Mouse (Mus musculus) cortical plate, adult 2 months (tissue): ENCODE results near the gene Bcar3. TPM values are rescaled to one million over a fixed set of nuclear protein-coding genes. Genes with fewer than 3 reads are reported as not detected.

Experiments
- H3K27ac ChIP-seq: fragments of 200-500 bp; 2 replicates; pipeline ENCODE4 v1.5.1; 2012; ENCODE audit warnings: low read length, control low read depth, inconsistent platforms; ENCODE audit not compliant: insufficient read depth
- H3K4me1 ChIP-seq: fragments of 200-500 bp; 2 replicates; pipeline ENCODE4 v1.6.1; 2011; ENCODE audit warnings: low read length; ENCODE audit not compliant: control insufficient read depth, insufficient read depth
- H3K4me3 ChIP-seq: fragments of 200-500 bp; 2 replicates; pipeline ENCODE4 v1.5.1; 2011; ENCODE audit warnings: mild to moderate bottlenecking, low read length, control low read depth; ENCODE audit not compliant: insufficient read depth
- CTCF ChIP-seq: fragments of 200-500 bp; IDR thresholded peaks from 2 replicates; pipeline ENCODE4 v1.5.1; 2011; ENCODE audit warnings: mild to moderate bottlenecking, control low read depth, low read length; ENCODE audit not compliant: insufficient read depth; ENCODE audit errors: extremely low read depth
- POLR2A ChIP-seq: fragments of 200-500 bp; IDR thresholded peaks from 2 replicates; pipeline ENCODE4 v1.6.1; 2011; ENCODE audit warnings: mild to moderate bottlenecking, low read length, control low read depth; ENCODE audit not compliant: insufficient read depth; ENCODE audit errors: extremely low read depth
- polyA plus RNA-seq: library from polyadenylated mRNA; depleted of rRNA; stranded (reverse); fragments of >200 nt; gene quantifications from 2 replicates; pipeline ENCODE4 v1.2.3, GENCODE M21; 2012

The Bcar3 gene
- polyA plus RNA-seq, 1 experiment, result 15.8 TPM

- Histone ChIP-seq H3K27ac (no peak overlapping the region), H3K4me1 (no peaks in the 10 kb centered on the region), H3K4me3 (no peak overlapping the region)
- TF ChIP-seq POLR2A (no peak), CTCF (no peak)
These were observed 58.9 kb downstream of the Bcar3 start for GRCm38 (mm10) chr3:122352801-122353200.

- Histone ChIP-seq H3K4me3 (no peak overlapping the region), H3K4me1 (no peaks in the 10 kb centered on the region), H3K27ac (no peak overlapping the region)
- no peak for TF ChIP-seq CTCF
- no peak for TF ChIP-seq POLR2A
These were observed 65.5 kb downstream of the Bcar3 start for GRCm38 (mm10) chr3:122359426-122359825.

- Histone ChIP-seq H3K27ac (no peak overlapping the region), H3K4me1 (no peaks in the 10 kb centered on the region), H3K4me3 (no peak overlapping the region)
- TF ChIP-seq CTCF (no peak), POLR2A (no peak)
These were observed 66.0 kb downstream of the Bcar3 start for GRCm38 (mm10) chr3:122359954-122360353.

GRCm38 (mm10) chr3:122360721-122361138, 66.8 kb downstream of the Bcar3 start:
- no peaks in the 10 kb centered on the region for H3K4me1 ChIP-seq
- H3K4me3 ChIP-seq, result no peak overlapping the region
- no peak overlapping the region for H3K27ac ChIP-seq
- TF ChIP-seq POLR2A (no peak), CTCF (no peak)

GRCm38 (mm10) chr3:122362719-122363118, 68.8 kb downstream of the Bcar3 start:
- no peak for TF ChIP-seq POLR2A
- TF ChIP-seq CTCF, result no peak
- H3K27ac ChIP-seq, result no peak overlapping the region
- H3K4me1 ChIP-seq, result no peaks in the 10 kb centered on the region
- no peak overlapping the region for H3K4me3 ChIP-seq

- no peak overlapping the region for H3K4me3 ChIP-seq
- H3K4me1 ChIP-seq, result no peaks in the 10 kb centered on the region
- no peak for TF ChIP-seq POLR2A
- TF ChIP-seq CTCF, result no peak
- H3K27ac ChIP-seq, result no peak overlapping the region
These were observed 70.6 kb downstream of the Bcar3 start for GRCm38 (mm10) chr3:122364565-122364964.

- Histone ChIP-seq H3K4me1 (no peaks in the 10 kb centered on the region), H3K27ac (no peak overlapping the region), H3K4me3 (no peak overlapping the region)
- TF ChIP-seq CTCF (no peak), POLR2A (no peak)
These were observed 71.4 kb downstream of the Bcar3 start for GRCm38 (mm10) chr3:122365326-122365725.

GRCm38 (mm10) chr3:122371646-122372341, 77.9 kb downstream of the Bcar3 start:
- no peak for TF ChIP-seq CTCF
- TF ChIP-seq POLR2A, result no peak
- H3K4me1 ChIP-seq, result peaks cover 2% of the 10 kb centered on the region
- H3K27ac ChIP-seq, result no peak overlapping the region
- no peak overlapping the region for H3K4me3 ChIP-seq

GRCm38 (mm10) chr3:122372617-122373016, 78.7 kb downstream of the Bcar3 start:
- Histone ChIP-seq H3K4me3 (no peak overlapping the region), H3K4me1 (peaks cover 5% of the 10 kb centered on the region), H3K27ac (no peak overlapping the region)
- TF ChIP-seq POLR2A, result no peak
- no peak for TF ChIP-seq CTCF

- H3K4me3 ChIP-seq, result no peak overlapping the region
- no peak overlapping the region for H3K27ac ChIP-seq
- TF ChIP-seq CTCF (no peak), POLR2A (no peak)
- peaks cover 5% of the 10 kb centered on the region for H3K4me1 ChIP-seq
These were observed 82.1 kb downstream of the Bcar3 start for GRCm38 (mm10) chr3:122376011-122376410.

- peaks cover 5% of the 10 kb centered on the region for H3K4me1 ChIP-seq
- H3K27ac ChIP-seq, result no peak overlapping the region
- TF ChIP-seq POLR2A, result no peak
- no peak for TF ChIP-seq CTCF
- H3K4me3 ChIP-seq, result no peak overlapping the region
These were observed 82.5 kb downstream of the Bcar3 start for GRCm38 (mm10) chr3:122376412-122376831.
